Mouse (Mus musculus) kidney, adult 2 months (tissue): Measurements from ENCODE around the gene Ankrd11. TPM values are rescaled to one million over a fixed set of nuclear protein-coding genes. Genes with fewer than 3 reads are reported as not detected.

Experiments
- DNase-seq: peaks from one replicate; pipeline ENCODE4 v3.0.0; 2021
- H3K27ac ChIP-seq: fragments of 200-500 bp; 2 replicates; pipeline ENCODE4 v1.5.1; 2012; ENCODE audit warnings: low read depth, low read length, control low read depth, inconsistent platforms; ENCODE audit not compliant: insufficient read depth
- H3K27me3 ChIP-seq: fragments of 200-500 bp; replicated peaks from 2 replicates; pipeline ENCODE4 v1.6.1; 2012; ENCODE audit warnings: mild to moderate bottlenecking, moderate library complexity, low read length, inconsistent platforms; ENCODE audit not compliant: control insufficient read depth, insufficient read depth
- H3K36me3 ChIP-seq: fragments of 200-500 bp; 2 replicates; pipeline ENCODE4 v1.6.1; 2012; ENCODE audit warnings: mild to moderate bottlenecking, moderate library complexity, low read length, inconsistent platforms; ENCODE audit not compliant: control insufficient read depth, insufficient read depth
- H3K4me1 ChIP-seq: fragments of 200-500 bp; 2 replicates; pipeline ENCODE4 v1.6.1; 2011; ENCODE audit warnings: low read length; ENCODE audit not compliant: control insufficient read depth, insufficient read depth
- H3K4me3 ChIP-seq: fragments of 200-500 bp; 2 replicates; pipeline ENCODE4 v1.5.1; 2011; ENCODE audit warnings: mild to moderate bottlenecking, low read depth, low read length, control low read depth; ENCODE audit not compliant: insufficient read depth
- CTCF ChIP-seq: fragments of 200-500 bp; conservative IDR thresholded peaks from 2 replicates; pipeline ENCODE4 v1.5.1; 2011; ENCODE audit warnings: low read depth, mild to moderate bottlenecking, control low read depth, low read length, moderate library complexity, mixed read lengths; ENCODE audit not compliant: insufficient read depth, insufficient read length
- POLR2A ChIP-seq: fragments of 200-500 bp; IDR thresholded peaks from one replicate; pipeline ENCODE4 v1.6.1; 2011; ENCODE audit warnings: low read depth, low read length, control low read depth
- WGBS: fragments of 180-500 bp; shearing (Covaris S2); methylation state at CpG from one replicate; pipeline ENCODE4 v1.1.7; 2018; 5-methylcytosine and 5-hydroxymethylcytosine counted together
- polyA plus RNA-seq: library from polyadenylated mRNA; depleted of rRNA; stranded (reverse); fragments of >200 nt; gene quantifications from 2 replicates; pipeline ENCODE4 v1.2.3, GENCODE M21; 2012

The Ankrd11 gene
- polyA plus RNA-seq, 1 experiment = 32.7 TPM

- Histone ChIP-seq H3K27me3 (no peaks in the 10 kb centered on the region), H3K4me1 (peaks cover 17% of the 10 kb centered on the region), H3K36me3 (no peaks in the 10 kb centered on the region), H3K4me3 (no peak overlapping the region), H3K27ac (no peak overlapping the region)
- WGBS = 75% methylated on average over 8 of the region's 8 CpGs
- no peak for TF ChIP-seq CTCF
- no peak for TF ChIP-seq POLR2A
- DNase-seq = no peak
These were observed 115.9 kb downstream of the Ankrd11 start for GRCm38 (mm10) chr8:122925939-122926722.

GRCm38 (mm10) chr8:122924091-122924490 is 118.0 kb downstream of the Ankrd11 start:
- no peak for TF ChIP-seq CTCF
- no peak for TF ChIP-seq POLR2A
- no peak for DNase-seq
- H3K4me1 ChIP-seq = peaks cover 17% of the 10 kb centered on the region
- no peak overlapping the region for H3K4me3 ChIP-seq
- H3K36me3 ChIP-seq = no peaks in the 10 kb centered on the region
- peak overlapping the region; percentile 13; the same call in 1 of the 2 replicates for H3K27ac ChIP-seq
- WGBS = 61% methylated on average over 6 of the region's 6 CpGs
- no peaks in the 10 kb centered on the region for H3K27me3 ChIP-seq

- DNase-seq = no peak
- Histone ChIP-seq H3K36me3 (no peaks in the 10 kb centered on the region), H3K4me1 (peaks cover 17% of the 10 kb centered on the region), H3K27ac (peak overlapping the region; percentile 36; the same call in 1 of the 2 replicates), H3K4me3 (no peak overlapping the region), H3K27me3 (no peaks in the 10 kb centered on the region)
- TF ChIP-seq CTCF (no peak), POLR2A (no peak)
- WGBS = 41% methylated on average over 7 of the region's 7 CpGs
These were observed 118.5 kb downstream of the Ankrd11 start for GRCm38 (mm10) chr8:122923431-122924090.

GRCm38 (mm10) chr8:122922945-122923344 is 119.1 kb downstream of the Ankrd11 start:
- Histone ChIP-seq H3K27me3 (no peaks in the 10 kb centered on the region), H3K4me3 (no peak overlapping the region), H3K36me3 (no peaks in the 10 kb centered on the region), H3K4me1 (peaks cover 18% of the 10 kb centered on the region), H3K27ac (no peak overlapping the region)
- 81% methylated on average over 3 of the region's 3 CpGs for WGBS
- TF ChIP-seq CTCF = no peak
- TF ChIP-seq POLR2A = no peak
- DNase-seq = no peak

GRCm38 (mm10) chr8:122920890-122921289 is 121.2 kb downstream of the Ankrd11 start:
- TF ChIP-seq POLR2A (no peak), CTCF (no peak)
- Histone ChIP-seq H3K27me3 (no peaks in the 10 kb centered on the region), H3K36me3 (no peaks in the 10 kb centered on the region), H3K4me3 (no peak overlapping the region), H3K4me1 (peaks cover 22% of the 10 kb centered on the region), H3K27ac (no peak overlapping the region)
- no peak for DNase-seq
- 72% methylated on average over 7 of the region's 7 CpGs for WGBS

GRCm38 (mm10) chr8:122918438-122919107 is 123.5 kb downstream of the Ankrd11 start:
- no peak for DNase-seq
- no peak overlapping the region for H3K4me3 ChIP-seq
- 65% methylated on average over 7 of the region's 7 CpGs for WGBS
- TF ChIP-seq CTCF (no peak), POLR2A (no peak)
- H3K27me3 ChIP-seq = no peaks in the 10 kb centered on the region
- H3K4me1 ChIP-seq = peaks cover 9% of the 10 kb centered on the region
- no peak overlapping the region for H3K27ac ChIP-seq
- no peaks in the 10 kb centered on the region for H3K36me3 ChIP-seq
